Mouse (Mus musculus) embryonic fibroblast, embryonic 13.5 days (primary cell): ENCODE data around the gene Tpm3.

Source experiments
- CTCF ChIP-seq: IDR thresholded peaks from 2 replicates; pipeline ENCODE4 v1.5.1; 2011; ENCODE audit warnings: mild to moderate bottlenecking, control low read depth, low read length, moderate library complexity, borderline replicate concordance; ENCODE audit not compliant: insufficient read depth
- POLR2A ChIP-seq: IDR thresholded peaks from 2 replicates; pipeline ENCODE4 v1.6.1; 2011; ENCODE audit warnings: low read depth, mild to moderate bottlenecking, control low read depth, low read length, moderate library complexity

DNA sequence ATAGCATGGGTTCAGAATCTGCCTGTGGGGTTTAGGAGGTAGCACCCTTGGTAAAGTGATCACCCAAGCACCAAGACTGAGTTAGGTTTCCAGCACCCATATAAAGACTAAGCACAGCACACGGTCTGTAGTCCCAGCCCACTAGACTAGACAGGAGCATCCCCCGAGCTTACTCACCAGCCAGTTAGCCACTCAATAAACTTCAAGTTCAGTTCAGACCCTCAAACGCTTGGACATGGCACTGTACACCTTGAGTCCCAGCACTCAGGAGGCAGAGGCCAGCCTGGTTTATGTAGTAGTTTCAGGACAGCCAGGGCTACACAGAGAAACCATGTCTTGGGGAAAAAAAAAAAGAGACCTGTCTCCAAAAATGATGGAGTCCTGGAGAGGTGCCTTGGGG is 28.6 kb downstream of the Tpm3 start:
- no peak for TF ChIP-seq POLR2A
- TF ChIP-seq CTCF: no peak
